Mouse (Mus musculus): ENCODE results near the gene Hist2h2ab.
"Not testable (repeated sequence)": the region's sequence is repeated elsewhere in the genome, so short reads cannot be mapped to it uniquely, and the experiment has no call there.

Hist2h2ab gene

DNA sequence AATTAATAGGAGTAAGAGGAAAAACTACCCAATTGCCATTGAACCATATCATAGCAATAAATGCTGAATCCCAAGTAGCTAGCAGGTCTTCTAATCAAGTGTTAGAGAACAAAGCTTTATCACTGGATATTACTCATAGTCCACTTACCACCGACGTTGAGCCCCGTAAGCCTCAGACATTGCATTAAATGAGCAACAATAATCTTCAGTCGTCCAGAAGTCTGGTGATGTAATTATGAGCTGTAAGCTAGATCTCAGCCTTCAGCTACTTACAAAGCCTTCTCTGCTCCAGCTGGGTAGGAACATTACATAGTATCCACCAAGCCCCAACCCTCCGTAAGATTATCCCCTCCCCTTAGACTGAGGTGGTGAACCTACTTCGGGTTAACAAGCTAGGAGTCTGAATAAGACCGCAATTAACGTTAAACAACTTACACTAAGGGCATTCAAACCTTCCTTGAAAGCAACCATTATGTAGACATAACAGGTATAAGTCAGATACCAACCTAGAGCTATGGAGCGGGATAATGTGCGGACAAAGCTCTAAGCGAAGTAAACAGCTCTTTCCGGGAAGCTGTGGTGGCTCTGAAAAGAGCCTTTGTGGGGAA, 18.3 kb downstream of the Hist2h2ab start:
- peak; percentile 49 for DNase-seq (ENCODE audit: low spot score)

- DNase-seq (ENCODE audit: low spot score): peak; percentile 80
Observed at GRCm38 (mm10) chr3:96238954-96239793, 19.5 kb downstream of the Hist2h2ab start, which contains the start of gene Hist2h3c2. Gene Hist2h3c2 (minus strand): TSS chr3:96239127.

- DNase-seq (ENCODE audit: low spot score): peak; percentile 99
Observed at GRCm38 (mm10) chr3:96239949-96240798, 20.5 kb downstream of the Hist2h2ab start, which contains the start of gene Hist2h2aa2. Gene Hist2h2aa2 (minus strand): TSS chr3:96240276.

GRCm38 (mm10) chr3:96240799-96241197, 21.1 kb downstream of the Hist2h2ab start:
- DNase-seq (ENCODE audit: low spot score): no peak

DNA sequence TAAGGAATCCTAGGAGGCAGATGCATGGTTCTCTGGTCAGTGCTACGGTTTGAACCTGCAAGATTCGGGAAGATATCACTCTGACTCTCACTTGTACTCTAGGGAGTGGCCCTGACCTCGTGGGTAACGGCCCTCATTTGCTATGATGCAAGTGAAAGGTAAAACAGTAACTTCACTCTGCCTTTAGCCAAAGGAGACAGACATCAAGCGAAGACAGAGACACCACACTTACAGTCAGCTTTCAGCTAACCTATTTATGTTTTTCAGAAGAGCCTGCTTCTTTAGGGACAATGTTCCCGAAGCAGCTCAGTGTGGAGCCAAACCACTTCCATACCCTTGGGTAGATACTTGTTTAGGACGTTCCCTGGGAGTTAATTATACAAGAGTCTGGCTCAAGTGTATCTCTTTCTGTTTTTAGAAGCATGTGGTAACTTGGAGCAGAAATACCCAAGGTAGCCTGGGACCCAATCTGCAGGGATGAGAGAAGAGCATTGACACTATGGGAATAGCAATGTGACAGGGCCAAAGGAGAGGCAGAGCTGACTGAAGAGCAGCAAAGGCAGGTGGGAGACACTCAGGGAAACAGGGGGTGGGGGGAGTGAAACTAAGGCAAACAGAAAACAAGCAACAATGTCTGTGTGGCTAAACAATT, 24.4 kb downstream of the Hist2h2ab start:
- DNase-seq (ENCODE audit: low spot score): no peak

GRCm38 (mm10) chr3:96245003-96245886, 25.6 kb downstream of the Hist2h2ab start, which contains the start of gene Hist2h2aa1:
Gene Hist2h2aa1 (plus strand): TSS chr3:96245497.
- DNase-seq (ENCODE audit: low spot score): peak; percentile 82

GRCm38 (mm10) chr3:96246018-96246417, 26.4 kb downstream of the Hist2h2ab start:
- not testable (repeated sequence) for DNase-seq (ENCODE audit: low spot score)

DNA sequence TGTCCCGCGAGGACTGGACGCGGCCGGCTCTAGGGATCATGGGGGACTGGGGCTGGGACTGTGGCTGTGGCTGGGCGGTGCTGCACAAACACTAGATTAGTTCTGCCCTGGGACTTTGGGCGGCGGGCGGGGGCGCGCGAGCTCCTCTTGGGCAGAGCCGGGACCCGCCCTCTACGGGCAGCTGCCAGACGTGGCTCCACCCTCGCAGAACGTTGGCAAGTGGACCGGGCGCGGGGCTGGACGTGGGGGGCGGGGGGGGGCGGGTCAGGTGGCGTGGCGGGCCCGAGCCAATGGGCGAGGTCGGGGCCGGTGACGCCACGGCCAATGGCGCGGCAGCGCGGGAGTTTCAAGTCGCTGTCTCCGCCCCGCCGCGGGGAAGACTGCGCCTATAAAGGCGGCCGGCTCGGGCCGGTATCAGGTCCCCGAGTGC, 26.8 kb downstream of the Hist2h2ab start, which contains the start of gene Hist2h3c1:
TSS of gene Hist2h3c1 (plus strand) at position 259 of the 430 bp plus-strand sequence.
- DNase-seq (ENCODE audit: low spot score): not testable (repeated sequence)

DNA sequence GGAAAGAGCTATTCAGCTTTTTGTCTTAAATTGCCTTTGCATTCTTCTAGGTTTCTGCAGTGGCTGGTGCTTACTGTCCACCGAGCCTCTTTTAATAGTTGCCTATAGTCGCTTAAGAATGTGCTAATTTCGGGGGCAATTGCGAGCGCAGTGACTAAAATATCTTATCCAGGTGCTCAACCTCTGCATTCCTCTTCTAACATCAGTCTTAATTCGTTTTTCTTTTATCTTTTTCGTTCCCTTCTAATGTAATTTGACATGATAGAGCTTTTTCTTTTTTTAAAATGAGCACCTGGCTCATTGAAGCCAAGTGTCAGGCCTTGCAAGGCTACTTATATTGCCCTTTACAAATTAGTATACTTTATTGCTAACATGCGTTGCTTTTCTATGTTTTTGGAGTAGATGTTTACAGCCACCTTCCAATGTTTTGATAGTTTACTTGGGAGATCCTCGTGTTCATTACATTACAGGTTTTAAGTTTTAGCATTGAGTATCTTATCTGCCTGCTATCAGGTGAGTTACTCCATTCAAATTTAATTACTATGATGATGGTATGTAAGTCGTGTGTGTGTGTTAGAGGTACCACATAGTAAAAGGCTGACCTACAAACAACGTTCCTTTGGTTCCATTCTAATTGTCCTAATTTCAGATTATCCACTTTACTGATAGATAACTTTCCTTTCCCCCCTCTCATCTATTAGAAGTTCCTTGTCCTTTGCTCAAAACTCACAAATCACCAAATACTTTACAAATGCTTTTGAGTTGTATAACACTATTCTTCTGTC, 27.9 kb downstream of the Hist2h2ab start:
- DNase-seq (ENCODE audit: low spot score): no peak

- DNase-seq (ENCODE audit: low spot score): no peak
Observed at GRCm38 (mm10) chr3:96248141-96249033, 28.7 kb downstream of the Hist2h2ab start.

DNA sequence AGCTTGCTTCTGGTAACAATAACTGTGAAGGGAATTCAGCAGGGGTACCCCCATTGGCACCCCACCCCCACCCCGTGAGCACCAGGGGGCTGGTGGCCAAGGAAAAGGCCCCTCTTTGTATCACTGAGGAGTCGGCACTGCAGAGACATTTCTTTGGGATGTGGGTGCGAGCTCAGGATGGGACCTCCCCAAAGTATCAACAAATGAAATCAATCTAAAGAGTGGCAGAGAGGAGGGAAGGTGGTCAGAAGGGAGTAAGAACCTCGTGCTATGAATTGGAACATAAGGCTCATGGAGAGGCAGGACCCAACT, 29.3 kb downstream of the Hist2h2ab start:
- DNase-seq (ENCODE audit: low spot score): no peak

GRCm38 (mm10) chr3:96250890-96251289, 31.2 kb downstream of the Hist2h2ab start:
- no peak for DNase-seq (ENCODE audit: low spot score)

DNA sequence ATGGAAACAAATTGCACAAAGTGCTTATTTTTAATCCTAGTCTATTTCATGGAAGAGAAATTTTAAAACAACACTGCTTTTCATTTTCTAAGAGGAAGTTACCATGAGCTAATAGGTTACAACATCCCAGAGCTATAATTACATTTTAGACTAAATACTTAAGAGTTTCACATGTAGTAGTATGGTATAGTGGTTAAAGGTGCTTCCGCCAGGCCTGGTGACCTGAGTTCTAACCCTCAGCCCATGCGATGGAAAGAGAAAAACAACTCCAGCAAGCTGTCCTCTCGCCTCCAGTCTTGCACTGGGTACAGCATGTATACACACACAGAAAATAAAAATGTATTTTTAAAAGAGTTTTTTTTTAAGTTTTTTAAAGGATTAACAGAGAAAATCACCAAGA, 32.1 kb downstream of the Hist2h2ab start:
- DNase-seq (ENCODE audit: low spot score): no peak

DNA sequence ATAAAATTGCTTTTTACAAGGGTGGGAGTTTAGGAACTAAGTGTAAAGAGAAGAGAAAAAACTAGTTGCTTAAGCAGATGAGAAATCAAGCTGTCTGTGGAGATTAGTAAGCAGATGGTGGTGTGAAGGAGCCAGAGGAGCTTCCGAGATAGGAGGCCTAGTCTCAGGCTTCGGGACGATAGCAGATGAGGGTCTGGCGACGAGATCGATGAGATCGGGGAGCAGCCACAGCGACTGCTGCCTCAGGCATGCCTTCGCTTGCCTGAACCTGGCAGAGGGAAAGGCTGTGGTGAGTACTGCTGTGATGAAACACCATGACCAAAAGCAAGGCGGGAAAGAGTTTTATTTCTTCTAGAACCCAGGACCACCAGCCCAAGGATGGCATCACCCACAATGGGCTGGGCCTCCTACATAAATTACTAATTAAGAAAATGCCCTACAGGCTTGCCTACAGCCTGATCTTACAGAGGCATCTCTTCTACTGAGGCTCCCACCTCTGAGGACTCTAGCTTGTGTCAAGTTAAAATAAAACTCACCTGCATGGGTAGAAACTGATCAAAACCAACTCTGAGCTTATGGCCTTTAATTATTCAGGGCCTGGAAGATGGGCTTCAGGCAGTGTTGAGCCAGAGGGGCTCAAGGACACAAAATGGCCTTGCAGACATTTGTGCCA, 35.2 kb downstream of the Hist2h2ab start:
- DNase-seq (ENCODE audit: low spot score): no peak

GRCm38 (mm10) chr3:96255926-96256593, 36.4 kb downstream of the Hist2h2ab start:
- DNase-seq (ENCODE audit: low spot score): no peak

DNA sequence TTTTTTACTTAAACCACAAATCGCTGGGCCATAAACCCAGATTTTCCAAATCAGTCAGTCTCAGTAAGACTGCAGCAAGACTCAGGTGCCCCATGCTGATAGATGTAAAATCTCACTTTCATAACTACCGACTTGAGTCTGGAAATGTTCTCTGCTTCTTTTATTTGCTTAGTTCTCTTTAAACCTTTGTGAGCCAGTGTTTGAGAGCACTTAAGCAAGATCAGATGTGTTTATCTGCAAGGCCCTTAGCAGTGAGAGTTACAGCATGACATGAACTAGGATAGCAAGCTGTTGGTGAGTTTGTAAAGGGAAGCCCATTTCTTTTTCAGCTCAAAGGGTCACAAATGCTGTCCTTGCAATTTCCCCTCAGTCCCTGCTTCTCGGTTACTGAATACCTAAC, 37.5 kb downstream of the Hist2h2ab start:
- DNase-seq (ENCODE audit: low spot score): no peak

DNA sequence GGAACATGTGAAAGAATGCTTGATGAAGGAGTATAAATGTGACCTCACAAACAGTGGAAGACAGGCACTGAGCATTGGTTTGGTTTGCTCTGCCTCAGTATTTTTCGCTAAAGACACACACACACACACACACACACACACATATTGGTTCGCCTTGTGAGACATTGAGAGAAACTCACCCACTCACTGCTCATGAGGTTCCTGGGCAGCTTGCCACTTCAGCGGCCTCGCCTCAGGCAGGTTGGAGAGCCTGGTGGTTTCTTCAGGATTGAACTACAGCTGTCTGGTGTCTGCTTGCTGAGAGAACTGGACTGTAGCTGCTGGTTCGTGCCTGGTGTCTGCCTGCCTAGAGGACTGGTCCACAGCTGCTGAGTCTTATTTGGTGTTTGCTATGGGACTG, 40.6 kb downstream of the Hist2h2ab start:
- no peak for DNase-seq (ENCODE audit: low spot score)

GRCm38 (mm10) chr3:96261623-96262022, 42.0 kb downstream of the Hist2h2ab start:
- no peak for DNase-seq (ENCODE audit: low spot score)
